Mouse (Mus musculus): ENCODE results near the gene Cd6. TPM values are rescaled to one million over a fixed set of nuclear protein-coding genes. Genes with fewer than 3 reads are reported as not detected.

The Cd6 gene
- polyA plus RNA-seq, 1 experiment from 2014 or later, result not detected

DNA sequence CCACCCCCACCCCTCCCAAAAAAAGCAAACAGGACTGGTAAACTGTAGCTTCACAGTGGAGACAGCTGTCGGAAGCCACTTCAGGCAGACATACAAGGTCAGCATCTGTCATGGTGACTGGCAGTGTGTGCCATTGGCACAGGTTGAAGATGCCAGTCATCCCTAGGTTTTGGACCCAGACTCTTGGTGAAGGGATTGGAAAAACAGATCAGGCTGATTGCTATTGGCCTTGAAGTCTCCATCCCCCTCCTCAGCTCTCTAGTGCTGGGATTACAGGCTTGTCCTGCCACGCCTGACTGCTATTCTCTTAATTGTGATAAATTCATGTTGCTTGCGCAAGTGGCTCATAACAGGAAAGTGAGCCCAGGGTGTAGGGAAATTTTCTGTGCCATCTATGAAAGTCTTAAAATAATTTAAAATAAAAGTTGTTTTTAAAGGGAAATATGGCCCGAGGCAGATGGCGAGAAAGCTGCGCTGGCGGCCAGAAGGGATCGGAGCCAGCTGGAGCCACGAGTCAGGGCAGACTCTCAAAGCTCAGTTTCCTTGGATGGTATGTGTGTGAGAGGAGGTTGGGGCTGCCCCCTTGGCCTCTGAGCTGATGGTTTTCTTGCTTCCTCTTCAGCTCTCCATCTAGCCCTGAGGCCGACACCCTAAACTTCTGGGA, 44.9 kb downstream of the Cd6 start:
- 74% methylated on average over 10 of the region's 10 CpGs for whole genome bisulfite sequencing (ENCODE audit: insufficient replicate concordance)
- Histone ChIP-seq H3K4me2 (no peak overlapping the region), H3K9me3 (replicated peaks; ENCODE audit: control insufficient read depth, low read length) (no peaks in the 10 kb centered on the region), H3K4me3 (ENCODE audit: low read depth, low read length) (no peak overlapping the region), H3K9ac (ENCODE audit: low read depth, low read length) (no peak overlapping the region), H3K27me3 (ENCODE audit: control insufficient read depth, insufficient read depth, low read length) (no peaks in the 10 kb centered on the region), H3K27ac (ENCODE audit: low read depth, low read length) (no peak overlapping the region), H3K4me1 (ENCODE audit: control insufficient read depth, insufficient read depth, low read length) (no peaks in the 10 kb centered on the region; the same call in 1 of the 2 replicates), H3K36me3 (ENCODE audit: control insufficient read depth, insufficient read depth, low read length) (no peaks in the 10 kb centered on the region)
- no peak for ATAC-seq (replicated peaks; ENCODE audit: insufficient number of reproducible peaks, low FRiP score, low TSS enrichment)

DNA sequence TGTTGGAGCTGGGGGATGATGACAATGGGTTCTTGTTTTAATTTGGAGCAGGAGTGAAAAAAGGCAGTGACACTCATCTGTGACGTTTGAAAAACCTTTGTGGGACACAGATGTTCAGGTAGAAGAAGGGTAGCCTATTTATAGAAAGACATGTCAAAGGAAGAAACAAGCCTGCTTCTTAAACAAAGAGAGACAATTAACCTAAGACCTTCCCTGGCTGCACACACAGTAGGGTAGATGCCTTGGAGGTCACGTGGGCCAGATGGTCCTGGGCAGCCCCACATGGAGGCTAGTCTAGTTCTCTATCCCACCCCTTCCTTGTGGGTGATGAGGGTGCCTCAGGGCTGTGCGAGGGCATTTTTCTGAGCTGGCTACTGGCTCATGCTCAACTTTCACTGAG, 45.8 kb downstream of the Cd6 start:
- 36% methylated on average over 3 of the region's 3 CpGs for WGBS (ENCODE audit: insufficient replicate concordance)

GRCm38 (mm10) chr19:10783168-10783567, 46.7 kb downstream of the Cd6 start:
- H3K4me1 ChIP-seq (ENCODE audit: control insufficient read depth, insufficient read depth, low read length), result no peaks in the 10 kb centered on the region
- no peak for ATAC-seq (replicated peaks; ENCODE audit: insufficient number of reproducible peaks, low FRiP score, low TSS enrichment)
- no peak overlapping the region for H3K4me3 ChIP-seq (ENCODE audit: low read depth, low read length)
- no peak overlapping the region for H3K9ac ChIP-seq (ENCODE audit: low read depth, low read length)
- no peaks in the 10 kb centered on the region for H3K27me3 ChIP-seq (ENCODE audit: control insufficient read depth, insufficient read depth, low read length)
- no peak overlapping the region for H3K27ac ChIP-seq (ENCODE audit: low read depth, low read length)
- H3K36me3 ChIP-seq (ENCODE audit: control insufficient read depth, insufficient read depth, low read length), result no peaks in the 10 kb centered on the region
- WGBS (ENCODE audit: insufficient replicate concordance), result 69% methylated on average over 4 of the region's 4 CpGs
- H3K9me3 ChIP-seq (replicated peaks; ENCODE audit: control insufficient read depth, low read length), result no peaks in the 10 kb centered on the region
- H3K4me2 ChIP-seq, result no peak overlapping the region

More for the DNA sequence above, 45.8 kb downstream of the Cd6 start:
- Histone ChIP-seq H3K4me1 (ENCODE audit: control insufficient read depth, insufficient read depth, low read length) (no peaks in the 10 kb centered on the region), H3K36me3 (ENCODE audit: control insufficient read depth, insufficient read depth, low read length) (no peaks in the 10 kb centered on the region), H3K9me3 (replicated peaks; ENCODE audit: control insufficient read depth, low read length) (no peaks in the 10 kb centered on the region), H3K9ac (ENCODE audit: low read depth, low read length) (no peak overlapping the region), H3K27ac (ENCODE audit: low read depth, low read length) (no peak overlapping the region), H3K4me2 (no peak overlapping the region), H3K4me3 (ENCODE audit: low read depth, low read length) (no peak overlapping the region), H3K27me3 (ENCODE audit: control insufficient read depth, insufficient read depth, low read length) (no peaks in the 10 kb centered on the region)
- ATAC-seq (replicated peaks; ENCODE audit: insufficient number of reproducible peaks, low FRiP score, low TSS enrichment), result no peak

DNA sequence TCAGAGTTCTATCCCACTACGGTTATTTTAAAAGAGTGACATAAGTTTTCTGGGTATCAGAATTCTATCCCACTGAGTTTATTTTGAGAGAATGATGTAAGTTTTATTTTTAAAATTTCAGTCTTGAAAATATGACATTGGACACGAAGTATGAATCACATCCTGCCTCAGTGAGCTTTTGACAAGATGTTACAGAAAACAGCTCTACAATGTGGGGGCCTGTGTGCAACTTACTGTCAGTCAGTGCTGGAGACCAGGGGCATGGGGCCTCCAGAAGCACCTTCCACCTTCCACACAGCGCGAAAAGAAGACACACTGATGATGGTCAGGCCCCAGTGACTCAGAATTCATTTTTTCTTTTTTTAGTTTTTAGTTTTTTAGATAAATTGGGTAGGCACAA, 48.2 kb downstream of the Cd6 start:
- H3K4me2 ChIP-seq, result no peak overlapping the region
- H3K36me3 ChIP-seq (ENCODE audit: control insufficient read depth, insufficient read depth, low read length), result no peaks in the 10 kb centered on the region
- H3K9me3 ChIP-seq (replicated peaks; ENCODE audit: control insufficient read depth, low read length), result no peaks in the 10 kb centered on the region
- H3K27ac ChIP-seq (ENCODE audit: low read depth, low read length), result no peak overlapping the region
- no peaks in the 10 kb centered on the region for H3K27me3 ChIP-seq (ENCODE audit: control insufficient read depth, insufficient read depth, low read length)
- WGBS (ENCODE audit: insufficient replicate concordance), result 67% methylated on average over 4 of the region's 4 CpGs
- ATAC-seq (replicated peaks; ENCODE audit: insufficient number of reproducible peaks, low FRiP score, low TSS enrichment), result no peak
- H3K4me1 ChIP-seq (ENCODE audit: control insufficient read depth, insufficient read depth, low read length), result no peaks in the 10 kb centered on the region
- no peak overlapping the region for H3K4me3 ChIP-seq (ENCODE audit: low read depth, low read length)
- no peak overlapping the region for H3K9ac ChIP-seq (ENCODE audit: low read depth, low read length)

DNA sequence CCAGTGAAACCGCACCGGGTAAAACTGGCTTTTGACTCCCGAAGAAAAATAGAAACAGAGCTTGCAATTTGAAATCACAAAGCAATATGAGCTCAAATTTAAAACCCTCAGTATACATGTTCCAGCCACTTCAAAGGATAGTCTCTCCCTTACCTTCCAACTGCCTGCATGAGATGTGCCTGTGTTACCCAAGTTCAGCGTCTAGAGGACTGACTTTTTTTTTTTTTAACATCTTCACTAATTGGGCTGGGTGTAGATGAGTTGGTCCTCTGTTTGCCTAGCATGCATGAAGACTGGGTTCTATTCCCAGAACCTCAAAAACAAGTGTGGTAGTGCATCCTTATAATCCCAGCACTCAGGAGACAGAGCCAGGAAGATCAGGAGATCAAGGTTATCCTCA, 53.0 kb downstream of the Cd6 start:
- H3K4me3 ChIP-seq (ENCODE audit: low read depth, low read length), result no peak overlapping the region
- 0 out of 2 replicates have a peak, but pooled peaks cover 3% of the 10 kb centered on the region for H3K27me3 ChIP-seq (ENCODE audit: control insufficient read depth, insufficient read depth, low read length)
- H3K27ac ChIP-seq (ENCODE audit: low read depth, low read length), result no peak overlapping the region
- no peak for ATAC-seq (replicated peaks; ENCODE audit: insufficient number of reproducible peaks, low FRiP score, low TSS enrichment)
- no peak overlapping the region for H3K4me2 ChIP-seq
- no peaks in the 10 kb centered on the region for H3K36me3 ChIP-seq (ENCODE audit: control insufficient read depth, insufficient read depth, low read length)
- no peaks in the 10 kb centered on the region for H3K9me3 ChIP-seq (replicated peaks; ENCODE audit: control insufficient read depth, low read length)
- H3K9ac ChIP-seq (ENCODE audit: low read depth, low read length), result no peak overlapping the region
- 81% methylated on average over 4 of the region's 4 CpGs for WGBS (ENCODE audit: insufficient replicate concordance)
- no peaks in the 10 kb centered on the region for H3K4me1 ChIP-seq (ENCODE audit: control insufficient read depth, insufficient read depth, low read length)

- Histone ChIP-seq H3K9me3 (replicated peaks; ENCODE audit: control insufficient read depth, low read length) (no peaks in the 10 kb centered on the region), H3K27ac (ENCODE audit: low read depth, low read length) (no peak overlapping the region), H3K27me3 (ENCODE audit: control insufficient read depth, insufficient read depth, low read length) (0 out of 2 replicates have a peak, but pooled peaks cover 3% of the 10 kb centered on the region), H3K4me2 (no peak overlapping the region), H3K4me3 (ENCODE audit: low read depth, low read length) (no peak overlapping the region), H3K4me1 (ENCODE audit: control insufficient read depth, insufficient read depth, low read length) (peaks cover 7% of the 10 kb centered on the region; the same call in 1 of the 2 replicates), H3K36me3 (ENCODE audit: control insufficient read depth, insufficient read depth, low read length) (no peaks in the 10 kb centered on the region), H3K9ac (ENCODE audit: low read depth, low read length) (no peak overlapping the region)
- no peak for ATAC-seq (replicated peaks; ENCODE audit: insufficient number of reproducible peaks, low FRiP score, low TSS enrichment)
- 90% methylated on average over 6 of the region's 6 CpGs for WGBS (ENCODE audit: insufficient replicate concordance)
These were observed 55.7 kb downstream of the Cd6 start for GRCm38 (mm10) chr19:10774141-10774540.

- Histone ChIP-seq H3K9ac (ENCODE audit: low read depth, low read length) (no peak overlapping the region), H3K4me3 (ENCODE audit: low read depth, low read length) (no peak overlapping the region), H3K4me1 (ENCODE audit: control insufficient read depth, insufficient read depth, low read length) (peaks cover 9% of the 10 kb centered on the region; the same call in 1 of the 2 replicates), H3K27ac (ENCODE audit: low read depth, low read length) (no peak overlapping the region), H3K36me3 (ENCODE audit: control insufficient read depth, insufficient read depth, low read length) (no peaks in the 10 kb centered on the region), H3K9me3 (replicated peaks; ENCODE audit: control insufficient read depth, low read length) (no peaks in the 10 kb centered on the region), H3K4me2 (no peak overlapping the region), H3K27me3 (ENCODE audit: control insufficient read depth, insufficient read depth, low read length) (0 out of 2 replicates have a peak, but pooled peaks cover 3% of the 10 kb centered on the region)
- 52% methylated on average over 7 of the region's 7 CpGs for WGBS (ENCODE audit: insufficient replicate concordance)
- ATAC-seq (replicated peaks; ENCODE audit: insufficient number of reproducible peaks, low FRiP score, low TSS enrichment), result no peak
These were observed 56.5 kb downstream of the Cd6 start for GRCm38 (mm10) chr19:10773384-10773783.

DNA sequence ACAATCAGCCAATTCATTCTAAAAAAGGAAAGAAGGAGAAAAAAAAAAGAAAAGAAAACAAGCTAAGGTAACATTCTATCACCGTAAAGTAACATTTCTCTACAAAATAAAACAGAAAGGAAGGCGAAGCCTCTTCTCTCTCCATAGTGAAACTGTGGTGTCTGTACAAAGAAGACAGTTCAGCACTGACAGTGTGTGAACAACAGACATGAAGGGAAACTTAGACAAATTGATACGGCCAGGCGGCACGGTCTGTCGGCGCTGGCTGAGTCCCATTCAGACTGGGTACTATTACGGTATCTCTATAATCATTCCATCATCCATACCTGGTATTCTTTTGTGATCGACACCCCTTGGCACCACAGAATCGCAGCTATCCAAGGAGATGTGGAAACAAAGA, 57.0 kb downstream of the Cd6 start:
- no peaks in the 10 kb centered on the region for H3K9me3 ChIP-seq (replicated peaks; ENCODE audit: control insufficient read depth, low read length)
- no peak for ATAC-seq (replicated peaks; ENCODE audit: insufficient number of reproducible peaks, low FRiP score, low TSS enrichment)
- H3K4me1 ChIP-seq (ENCODE audit: control insufficient read depth, insufficient read depth, low read length), result peaks cover 9% of the 10 kb centered on the region; the same call in 1 of the 2 replicates
- 0 out of 2 replicates have a peak, but pooled peaks cover 3% of the 10 kb centered on the region for H3K27me3 ChIP-seq (ENCODE audit: control insufficient read depth, insufficient read depth, low read length)
- 88% methylated on average over 10 of the region's 10 CpGs for WGBS (ENCODE audit: insufficient replicate concordance)
- H3K9ac ChIP-seq (ENCODE audit: low read depth, low read length), result no peak overlapping the region
- H3K36me3 ChIP-seq (ENCODE audit: control insufficient read depth, insufficient read depth, low read length), result no peaks in the 10 kb centered on the region
- H3K27ac ChIP-seq (ENCODE audit: low read depth, low read length), result no peak overlapping the region
- H3K4me2 ChIP-seq, result no peak overlapping the region
- H3K4me3 ChIP-seq (ENCODE audit: low read depth, low read length), result no peak overlapping the region

GRCm38 (mm10) chr19:10771995-10772394, 57.9 kb downstream of the Cd6 start:
- Histone ChIP-seq H3K4me1 (ENCODE audit: control insufficient read depth, insufficient read depth, low read length) (peaks cover 9% of the 10 kb centered on the region; the same call in 1 of the 2 replicates), H3K27ac (ENCODE audit: low read depth, low read length) (no peak overlapping the region), H3K27me3 (ENCODE audit: control insufficient read depth, insufficient read depth, low read length) (0 out of 2 replicates have a peak, but pooled peaks cover 3% of the 10 kb centered on the region), H3K4me3 (ENCODE audit: low read depth, low read length) (no peak overlapping the region), H3K9me3 (replicated peaks; ENCODE audit: control insufficient read depth, low read length) (no peaks in the 10 kb centered on the region), H3K9ac (ENCODE audit: low read depth, low read length) (no peak overlapping the region), H3K4me2 (no peak overlapping the region), H3K36me3 (ENCODE audit: control insufficient read depth, insufficient read depth, low read length) (no peaks in the 10 kb centered on the region)
- no peak for ATAC-seq (replicated peaks; ENCODE audit: insufficient number of reproducible peaks, low FRiP score, low TSS enrichment)
- 70% methylated on average over 7 of the region's 7 CpGs for WGBS (ENCODE audit: insufficient replicate concordance)

Data from heart, embryonic 11.5 days (tissue).